Mouse (Mus musculus) inflammation-experienced regulatory T-cells, adult 16 weeks (primary cell): ENCODE data around the gene Spata21. TPM values are rescaled to one million over a fixed set of nuclear protein-coding genes. Genes with fewer than 3 reads are reported as not detected.

ENCODE experiments used
- polyA plus RNA-seq: library from polyadenylated mRNA; unstranded; fragments of 100-300 nt; shearing (Covaris generic); gene quantifications from one replicate; pipeline ENCODE4 v1.2.1, GENCODE M21; 2017

Gene Spata21
- not detected for polyA plus RNA-seq

DNA sequence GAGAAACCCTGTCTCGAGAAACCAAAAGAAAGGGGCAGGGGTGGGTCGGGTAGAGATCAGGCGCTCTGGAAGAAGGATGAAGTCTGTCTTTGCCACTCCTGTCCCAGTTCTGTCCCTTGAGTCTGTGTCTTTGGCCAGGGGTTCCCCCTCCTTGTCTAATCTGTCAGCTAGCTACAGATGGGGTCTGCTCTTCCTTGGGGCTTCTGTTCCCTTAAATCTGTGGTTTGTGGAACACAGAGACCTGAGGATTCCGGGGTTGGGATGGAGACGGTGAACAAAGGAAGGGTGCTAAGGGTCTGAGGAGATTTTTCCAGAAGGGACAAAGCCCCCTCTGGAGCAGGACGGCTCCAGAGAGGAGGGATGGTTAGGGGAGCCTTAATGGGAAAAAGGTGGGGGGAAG, at the start of gene Spata21:
Gene Spata21, plus strand, starts transcription at position 301 of the 400 bp plus-strand sequence.

DNA sequence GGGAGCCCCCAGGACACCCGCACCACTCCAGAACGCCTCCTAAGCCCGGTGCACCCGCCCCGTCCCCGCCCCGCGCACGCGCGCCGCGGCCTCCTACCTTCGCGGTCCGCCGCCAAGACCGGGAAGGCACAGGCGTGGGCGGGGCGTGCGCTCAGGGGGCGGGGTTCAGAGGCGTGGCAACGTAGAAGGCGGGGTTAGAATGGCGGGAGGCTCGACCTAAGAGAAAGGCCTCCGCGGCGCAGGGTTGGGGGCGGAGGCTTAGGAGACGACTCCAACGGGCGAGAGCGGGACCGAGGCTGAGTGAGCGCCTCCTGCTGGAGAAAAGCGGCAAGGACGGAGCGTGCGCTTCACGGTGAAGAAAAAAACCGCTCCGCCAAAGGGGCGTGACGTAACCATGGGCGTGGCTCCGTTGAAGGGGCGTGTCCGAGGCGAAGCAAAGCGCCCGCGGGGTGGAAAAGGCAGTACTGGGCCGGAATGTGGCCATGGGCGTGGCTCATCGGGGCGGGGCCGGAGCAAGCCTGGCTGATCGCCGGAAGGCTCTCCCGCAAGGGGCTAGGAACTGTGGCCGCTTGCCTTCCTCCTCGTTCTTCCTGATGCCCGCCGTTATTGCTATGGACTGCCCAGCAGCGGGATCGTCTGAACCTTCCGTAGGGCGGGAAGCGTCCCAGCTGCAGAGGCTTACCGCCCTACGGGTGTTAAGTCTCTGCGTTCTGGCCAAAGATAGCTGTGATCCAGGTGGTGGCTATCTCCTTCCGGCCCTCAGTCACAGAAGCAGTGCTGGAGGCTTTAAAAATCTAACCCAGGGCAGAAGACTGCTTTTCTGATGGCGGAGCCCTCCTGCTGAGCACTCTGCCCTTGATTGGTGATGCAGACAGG, 27.5 kb upstream of the Spata21 start, which contains the start of gene Crocc:
Gene Crocc, minus strand, starts transcription at position 125 of the 876 bp plus-strand sequence.

DNA sequence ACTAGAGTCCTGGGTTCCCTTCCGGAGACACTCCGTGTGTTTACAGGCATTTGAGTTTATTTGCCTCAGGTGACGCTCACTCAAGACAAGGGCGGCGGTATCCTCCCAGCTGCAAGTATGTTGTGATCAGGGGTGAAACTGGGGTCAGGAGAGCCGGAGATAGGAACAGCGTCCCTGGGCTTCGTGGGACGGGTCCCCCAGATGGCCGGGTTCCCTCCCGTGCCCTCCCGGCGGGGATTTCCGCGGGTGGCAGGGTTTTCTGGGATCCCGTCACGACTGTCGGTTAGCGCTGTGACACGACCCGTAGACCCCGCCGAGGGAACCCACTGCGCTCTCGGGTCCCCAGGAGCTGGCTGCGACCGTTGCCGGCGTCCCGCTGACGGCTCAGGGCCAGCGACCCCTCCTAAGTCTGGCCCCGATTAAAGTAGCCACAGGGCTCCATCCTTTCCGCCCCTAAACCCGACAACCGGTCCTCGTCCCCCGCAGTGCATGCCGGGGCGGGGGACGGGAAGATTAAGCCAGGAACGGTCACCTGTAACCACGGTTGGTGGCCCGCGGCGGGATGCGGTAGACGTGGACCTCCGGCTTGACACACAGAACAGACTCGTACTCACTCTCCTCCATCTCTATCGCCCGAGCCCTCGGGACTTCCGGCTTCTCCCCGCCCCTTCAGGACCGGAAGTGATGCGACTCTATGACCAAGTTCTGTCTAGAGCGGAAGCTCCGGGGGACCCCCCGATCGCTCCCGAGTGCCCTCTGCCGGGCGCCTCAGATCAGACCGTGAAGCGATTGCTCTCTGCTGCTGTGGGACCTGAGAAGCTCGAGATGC, 10.2 kb upstream of the Spata21 start, which contains the start of gene Necap2:
Gene Necap2, minus strand, starts transcription at position 677 of the 829 bp plus-strand sequence.

GRCm38 (mm10) chr4:141139116-141139970, 51.2 kb downstream of the Spata21 start, which contains the start of gene Szrd1:
Gene Szrd1, minus strand, starts transcription at chr4:141139775.

DNA sequence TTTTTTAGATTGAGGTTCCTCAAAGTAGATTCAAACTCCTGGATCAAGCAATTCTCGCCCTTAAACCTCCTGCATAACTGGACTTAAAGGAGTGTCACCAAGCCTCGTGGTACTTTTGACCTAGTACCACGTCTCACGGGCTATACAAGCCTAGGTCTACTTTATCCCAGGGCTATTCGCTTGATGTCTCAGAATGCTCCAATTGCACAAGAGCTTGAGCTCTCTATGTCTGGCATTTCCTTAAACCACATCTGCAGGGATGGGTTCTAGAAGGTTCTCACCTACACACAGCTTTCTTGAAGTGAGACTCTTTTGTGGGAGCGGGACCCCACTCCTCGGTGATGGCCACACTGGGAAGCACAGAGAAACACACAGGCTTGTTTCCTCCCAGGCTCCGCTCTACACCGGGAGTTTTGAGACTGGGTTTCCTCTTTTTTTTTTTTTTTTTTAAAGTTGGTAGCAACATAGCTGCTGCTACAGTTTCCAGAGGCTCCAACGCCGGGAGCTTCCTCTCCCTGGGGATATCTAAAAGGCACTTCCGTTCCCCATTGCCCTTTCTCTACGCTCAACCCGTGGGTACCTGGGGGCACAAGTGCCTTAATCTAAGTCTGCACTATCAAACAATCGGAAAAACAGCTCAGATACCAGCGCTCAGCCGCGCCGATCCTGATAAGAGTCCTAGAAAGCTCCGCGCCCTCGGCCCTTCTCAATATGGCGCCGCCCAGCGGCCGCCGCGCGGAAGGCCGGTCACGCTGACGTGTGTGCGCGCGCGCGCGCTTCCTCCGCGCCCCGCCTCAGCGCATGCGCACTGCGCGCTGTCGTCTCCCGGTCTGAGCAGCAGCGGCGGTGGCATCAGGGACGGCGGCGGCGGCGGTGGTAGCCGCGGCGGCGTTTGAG, 59.2 kb downstream of the Spata21 start, which contains the start of gene Fbxo42:
Gene Fbxo42, plus strand, starts transcription at position 802 of the 897 bp plus-strand sequence.

Other genes with a start within 250 kb of the Spata21 start
- gene Padi1, start 242.6 kb upstream of the Spata21 start, polyA plus RNA-seq, result 0.28 TPM
- gene Padi2, start 182.0 kb upstream of the Spata21 start, polyA plus RNA-seq, result 18.4 TPM
- 302 TPM for gene Sdhb, start 127.1 kb upstream of the Spata21 start, polyA plus RNA-seq
- gene Atp13a2, start 101.5 kb upstream of the Spata21 start, polyA plus RNA-seq, result 12.8 TPM
- not detected for gene Mfap2, start 77.9 kb upstream of the Spata21 start, polyA plus RNA-seq
- gene Crocc, start 27.8 kb upstream of the Spata21 start, polyA plus RNA-seq, result 0.65 TPM
- 169 TPM for gene Necap2, start 10.0 kb upstream of the Spata21 start, polyA plus RNA-seq
- 70.2 TPM for gene Szrd1, start 51.4 kb downstream of the Spata21 start, polyA plus RNA-seq
- gene Fbxo42, start 59.6 kb downstream of the Spata21 start, polyA plus RNA-seq, result 21.2 TPM
- 4.7 TPM for gene Rsg1, start 125.6 kb downstream of the Spata21 start, polyA plus RNA-seq
- gene Arhgef19, start 151.2 kb downstream of the Spata21 start, polyA plus RNA-seq, result not detected
- not detected for gene Epha2, start 212.9 kb downstream of the Spata21 start, polyA plus RNA-seq